Mouse (Mus musculus): ENCODE results near the gene Tmem199.

GRCm38 (mm10) chr11:78461894-78462293, 50.1 kb downstream of the Tmem199 start:
- no peak for TF ChIP-seq POLR2A (IDR thresholded peaks at IDR 0.05; ENCODE audit: low read depth, low read length)
- no peak for TF ChIP-seq CTCF (IDR thresholded peaks at IDR 0.05; ENCODE audit: extremely low read depth, insufficient read depth, insufficient read length, insufficient replicate concordance)
